Mouse (Mus musculus): ENCODE results near the gene Phpt1. TPM values are rescaled to one million over a fixed set of nuclear protein-coding genes. Genes with fewer than 3 reads are reported as not detected.

Phpt1 gene
- total RNA-seq, 4 experiments from 2014 or later, result 61.3 to 76.9 (median 66.1) TPM

Other genes starting within 250 kb of the Phpt1 start
- 10 to 100 TPM; 66.5 to 71.9 (median 67.6) TPM for gene Man1b1, start 242.9 kb downstream of the Phpt1 start, total RNA-seq (2022)
- 10 to 100 TPM; 39.8 to 59.1 (median 45.7) TPM for gene Dpp7, start 218.9 kb downstream of the Phpt1 start, total RNA-seq (2022)
- 10 to 100 TPM; 29.5 to 48.3 (median 31.5) TPM for gene Uap1l1, start 209.5 kb downstream of the Phpt1 start, total RNA-seq (2022)
- under 1 TPM in 3 of 4 experiments, not detected in 1; 0.31 to 0.71 (median 0.61) TPM for gene Sapcd2, start 202.9 kb downstream of the Phpt1 start, total RNA-seq (2022)
- 1 to 10 TPM; 3.1 to 9.7 (median 5.1) TPM for gene Entpd2, start 179.3 kb downstream of the Phpt1 start, total RNA-seq (2022)
- 100 to 1,000 TPM; 148 to 171 (median 163) TPM for gene Npdc1, start 175.9 kb downstream of the Phpt1 start, total RNA-seq (2022)
- under 1 TPM in 1 of 4 experiments, not detected in 3; 0.13 TPM for gene Fut7, start 152.0 kb downstream of the Phpt1 start, total RNA-seq (2022)
- 10 to 100 TPM; 48.9 to 73.0 (median 57.5) TPM for gene Abca2, start 146.5 kb downstream of the Phpt1 start, total RNA-seq (2022)
- not detected for gene Clic3, start 118.4 kb downstream of the Phpt1 start, total RNA-seq (2022)
- gene Paxx, start 114.1 kb downstream of the Phpt1 start, total RNA-seq (2022), result 10 to 100 TPM; 32.4 to 68.2 (median 43.4) TPM
- gene Ptgds, start 105.2 kb downstream of the Phpt1 start, total RNA-seq (2022), result 10 to 100 TPM in 1 of 4 experiments, 1 to 10 TPM in 3; 3.2 to 10.5 (median 4.4) TPM
- not detected for gene Lcn12, start 81.3 kb downstream of the Phpt1 start, total RNA-seq (2022)
- gene Fbxw5, start 74.5 kb downstream of the Phpt1 start, total RNA-seq (2022), result 100 to 1,000 TPM in 3 of 4 experiments, 10 to 100 TPM in 1; 82.5 to 114 (median 107) TPM
- 1 to 10 TPM in 3 of 4 experiments, under 1 TPM in 1; 0.70 to 2.3 (median 1.6) TPM for gene C8g, start 73.5 kb downstream of the Phpt1 start, total RNA-seq (2022)
- 10 to 100 TPM; 22.6 to 35.3 (median 30.6) TPM for gene Traf2, start 28.3 kb downstream of the Phpt1 start, total RNA-seq (2022)
- 100 to 1,000 TPM; 149 to 331 (median 215) TPM for gene Edf1, start 17.4 kb downstream of the Phpt1 start, total RNA-seq (2022)
- gene Mamdc4, start 379 bp downstream of the Phpt1 start, total RNA-seq (2022), result 10 to 100 TPM in 1 of 4 experiments, 1 to 10 TPM in 3; 1.4 to 11.0 (median 4.0) TPM
- gene Ajm1, start 6.5 kb upstream of the Phpt1 start, total RNA-seq (2022), result 1 to 10 TPM; 1.6 to 4.8 (median 3.8) TPM
- 100 to 1,000 TPM; 121 to 178 (median 137) TPM for gene Rabl6, start 33.3 kb upstream of the Phpt1 start, total RNA-seq (2022)
- not detected for gene Ccdc183, start 42.5 kb upstream of the Phpt1 start, total RNA-seq (2022)
- gene Tmem141, start 46.8 kb upstream of the Phpt1 start, total RNA-seq (2022), result 10 to 100 TPM; 18.0 to 47.8 (median 27.3) TPM
- gene Fcna, start 52.8 kb upstream of the Phpt1 start, total RNA-seq (2022), result 1 to 10 TPM; 4.7 to 7.0 (median 5.5) TPM
- not detected for gene Lcn8, start 77.9 kb upstream of the Phpt1 start, total RNA-seq (2022)
- gene Lcn5, start 82.7 kb upstream of the Phpt1 start, total RNA-seq (2022), result not detected
- not detected for gene Lcn6, start 101.6 kb upstream of the Phpt1 start, total RNA-seq (2022)
- not detected for gene Lcn10, start 107.5 kb upstream of the Phpt1 start, total RNA-seq (2022)
- gene Obp2a, start 124.8 kb upstream of the Phpt1 start, total RNA-seq (2022), result 10 to 100 TPM in 1 of 4 experiments, 1 to 10 TPM in 1, not detected in 2; 3.1 to 30.1 TPM
- gene Bmyc, start 131.5 kb upstream of the Phpt1 start, total RNA-seq (2022), result 10 to 100 TPM; 29.9 to 69.4 (median 39.2) TPM
- not detected for gene Obp2b, start 161.8 kb upstream of the Phpt1 start, total RNA-seq (2022)
- not detected for gene Lcn3, start 190.3 kb upstream of the Phpt1 start, total RNA-seq (2022)
- not detected for gene Lcn11, start 201.8 kb upstream of the Phpt1 start, total RNA-seq (2022)
- gene Gm13539, start 207.0 kb upstream of the Phpt1 start, total RNA-seq (2022), result not detected
- not detected for gene Glt6d1, start 240.6 kb upstream of the Phpt1 start, total RNA-seq (2022)
- not detected for gene Lcn9, start 247.9 kb upstream of the Phpt1 start, total RNA-seq (2022)

All from adrenal gland, adult 8-10 months (tissue).